Mouse (Mus musculus) layer of hippocampus, adult 2 months (tissue): ENCODE results near the gene Arhgef28. TPM values are rescaled to one million over a fixed set of nuclear protein-coding genes. Genes with fewer than 3 reads are reported as not detected.
"Not testable (repeated sequence)": the region's sequence is repeated elsewhere in the genome, so short reads cannot be mapped to it uniquely, and the experiment has no call there.

Experiments used
- DNase-seq, 2 experiments: peaks; one replicate each; pipeline ENCODE4 v3.0.0; 2022; ENCODE audit warnings: low spot score in 2 of 2
- H3K27ac ChIP-seq: fragments of 200-600 bp; 2 replicates; pipeline ENCODE4 v1.8.1; 2022
- H3K4me3 ChIP-seq: fragments of 200-600 bp; 2 replicates; pipeline ENCODE4 v1.8.1; 2022; ENCODE audit warnings: mild to moderate bottlenecking
- CTCF ChIP-seq: fragments of 200-600 bp; conservative IDR thresholded peaks from 2 replicates; pipeline ENCODE4 v1.8.1; 2022; ENCODE audit warnings: antibody characterized with exemption, mild to moderate bottlenecking, moderate library complexity
- total RNA-seq, 2 experiments: library from RNA; stranded (reverse); gene quantifications; 2 replicates each; pipeline ENCODE4 v1.2.3; 2021

Gene Arhgef28
- total RNA-seq, 2 experiments from 2014 or later = 103 to 110 TPM

- no peak for DNase-seq
- no peak for TF ChIP-seq CTCF
- Histone ChIP-seq H3K4me3 (no peak overlapping the region), H3K27ac (peak overlapping the region; percentile 80; the same call in 1 of the 2 replicates)
These were observed 135.8 kb downstream of the Arhgef28 start for GRCm38 (mm10) chr13:98070458-98070857.

DNA sequence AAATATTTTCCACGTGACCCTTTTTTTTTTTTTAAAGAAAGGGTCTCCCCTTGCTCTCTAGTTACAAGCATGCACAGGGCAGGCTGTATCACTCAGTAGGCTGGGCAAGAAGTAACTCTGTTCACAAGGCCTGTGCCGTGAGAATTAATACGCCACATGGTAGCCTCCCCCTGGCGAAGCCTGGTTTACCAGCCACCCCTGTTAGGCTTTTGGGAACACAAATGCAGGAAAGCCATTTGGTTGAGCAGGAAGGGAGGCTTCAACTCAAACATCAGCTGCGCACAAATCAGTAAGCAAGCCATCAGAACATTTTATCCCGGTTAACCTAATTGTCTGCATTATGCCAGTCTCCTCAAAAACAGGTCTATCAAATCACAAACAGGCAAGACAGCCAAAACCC lies 136.6 kb downstream of the Arhgef28 start:
- H3K27ac ChIP-seq = peak overlapping the region; percentile 80
- H3K4me3 ChIP-seq = no peak overlapping the region
- TF ChIP-seq CTCF = 0 out of 2 replicates have a peak, but pooled peaks have one; percentile 6
- peak; percentile 53 to 67 for DNase-seq

- Histone ChIP-seq H3K4me3 (no peak overlapping the region), H3K27ac (no peak overlapping the region)
- TF ChIP-seq CTCF = no peak
- no peak for DNase-seq
These were observed 143.4 kb downstream of the Arhgef28 start for GRCm38 (mm10) chr13:98062843-98063242.

GRCm38 (mm10) chr13:98060121-98060520 lies 146.1 kb downstream of the Arhgef28 start:
- not testable (repeated sequence) for DNase-seq, H3K27ac ChIP-seq, H3K4me3 ChIP-seq

- no peak overlapping the region for H3K4me3 ChIP-seq
- peak overlapping the region; percentile 55; the same call in 1 of the 2 replicates for H3K27ac ChIP-seq
- no peak for TF ChIP-seq CTCF
- DNase-seq = no peak
These were observed 151.0 kb downstream of the Arhgef28 start for GRCm38 (mm10) chr13:98055194-98055593.

GRCm38 (mm10) chr13:98040628-98041150 lies 165.6 kb downstream of the Arhgef28 start:
- no peak overlapping the region for H3K27ac ChIP-seq
- peak in 1 of 2 experiments; percentile 50 for DNase-seq
- no peak overlapping the region for H3K4me3 ChIP-seq
- TF ChIP-seq CTCF = peak; percentile 81

- Histone ChIP-seq H3K4me3 (no peak overlapping the region), H3K27ac (peak overlapping the region; percentile 14; the same call in 1 of the 2 replicates)
- DNase-seq = no peak
- TF ChIP-seq CTCF = no peak
These were observed 167.5 kb downstream of the Arhgef28 start for GRCm38 (mm10) chr13:98038731-98039130.

DNA sequence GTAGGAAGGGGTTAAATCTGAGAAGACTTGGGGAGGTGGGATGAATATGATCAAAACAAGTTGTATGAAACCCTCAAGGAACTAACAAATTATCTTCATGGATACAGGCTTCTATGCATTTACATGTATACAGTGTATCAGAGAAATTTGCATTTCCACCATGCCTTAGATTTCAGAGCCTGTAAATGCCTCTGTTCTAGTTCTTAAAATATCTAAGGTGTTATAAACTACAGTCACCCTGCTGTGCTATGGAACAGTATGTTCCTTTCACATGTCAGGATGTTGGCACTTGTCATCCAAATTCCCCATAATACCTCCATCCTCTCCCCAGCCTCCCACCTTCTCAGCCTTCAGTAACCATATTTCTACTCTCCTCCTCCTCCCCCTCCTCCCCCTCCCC lies 168.5 kb downstream of the Arhgef28 start:
- TF ChIP-seq CTCF = no peak
- no peak for DNase-seq
- Histone ChIP-seq H3K27ac (no peak overlapping the region), H3K4me3 (no peak overlapping the region)

- Histone ChIP-seq H3K27ac (peak overlapping the region; percentile 64), H3K4me3 (peak overlapping the region; percentile 43)
- no peak for TF ChIP-seq CTCF
- DNase-seq = no peak
These were observed 174.6 kb downstream of the Arhgef28 start for GRCm38 (mm10) chr13:98031642-98031960.

DNA sequence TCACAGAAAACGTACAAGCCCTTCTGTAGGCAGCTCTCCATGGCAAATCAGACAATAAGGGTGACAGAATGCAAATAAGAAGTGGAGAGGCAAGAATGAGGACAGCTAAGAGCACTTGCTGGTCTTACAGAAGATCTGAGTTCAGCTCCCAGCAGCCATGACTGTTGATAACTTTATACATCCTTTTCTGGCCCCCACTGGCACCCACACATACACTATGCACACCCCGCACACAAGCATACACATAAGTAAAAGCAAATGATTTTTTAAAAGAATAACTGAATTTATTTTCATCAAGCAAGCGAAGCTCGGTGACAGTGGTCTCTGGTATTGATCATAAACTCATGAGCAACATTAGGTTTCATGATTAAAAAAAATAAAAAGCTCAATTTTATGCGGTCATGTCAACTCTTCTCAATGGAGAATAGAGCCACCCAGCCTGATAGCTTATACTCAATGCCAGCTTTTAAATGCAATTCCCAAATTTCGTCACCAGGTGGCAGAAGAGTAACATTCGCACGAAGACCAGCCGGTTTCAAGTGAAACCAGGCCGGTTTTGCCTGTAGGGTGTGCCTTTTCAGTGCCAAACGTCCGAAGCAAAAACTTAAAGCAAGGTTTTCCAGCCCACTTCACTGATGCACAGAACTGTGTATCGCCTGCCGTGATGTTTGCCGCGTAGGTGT lies 175.1 kb downstream of the Arhgef28 start:
- H3K27ac ChIP-seq = peak overlapping the region; percentile 64
- peak; percentile 82 to 92 for DNase-seq
- TF ChIP-seq CTCF = peak; percentile 93
- peak overlapping the region; percentile 43 for H3K4me3 ChIP-seq

DNA sequence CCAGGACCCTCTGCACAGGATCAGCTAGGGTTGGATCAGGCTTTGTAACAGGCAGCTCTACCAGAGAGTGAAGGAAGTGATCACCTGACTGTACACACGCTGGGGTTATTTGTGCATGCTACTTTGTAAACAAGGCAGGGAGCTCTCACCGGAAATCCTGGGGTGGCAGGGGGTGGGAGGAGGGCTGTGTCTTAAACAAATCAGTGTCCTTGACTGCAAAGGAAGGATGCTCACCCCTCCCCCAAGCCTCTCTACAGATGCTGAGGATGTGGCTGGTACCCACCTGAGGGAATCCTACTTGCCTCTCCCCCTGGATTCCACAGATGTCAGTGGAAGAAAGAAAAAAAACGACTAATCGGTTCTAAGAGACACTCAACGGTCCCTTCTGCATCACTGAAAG lies 176.2 kb downstream of the Arhgef28 start:
- TF ChIP-seq CTCF = no peak

GRCm38 (mm10) chr13:98028711-98029250 lies 177.5 kb downstream of the Arhgef28 start:
- TF ChIP-seq CTCF = no peak
- Histone ChIP-seq H3K27ac (no peak overlapping the region), H3K4me3 (no peak overlapping the region)
- DNase-seq = no peak

More for the DNA sequence above, 176.2 kb downstream of the Arhgef28 start:
- Histone ChIP-seq H3K27ac (no peak overlapping the region), H3K4me3 (no peak overlapping the region)
- no peak for DNase-seq

- Histone ChIP-seq H3K27ac (no peak overlapping the region), H3K4me3 (no peak overlapping the region)
- no peak for TF ChIP-seq CTCF
- no peak for DNase-seq
These were observed 178.5 kb downstream of the Arhgef28 start for GRCm38 (mm10) chr13:98027641-98028204.
